Mouse (Mus musculus) CD4-positive, CD25-positive, alpha-beta regulatory T cell, adult 2 months (primary cell): ENCODE measurements around the gene Fbn1.

Experiments used
- DNase-seq: peaks from one replicate; pipeline ENCODE4 v3.0.0-alpha.2; 2012; ENCODE audit warnings: low read depth, low spot score

The Fbn1 gene

DNA sequence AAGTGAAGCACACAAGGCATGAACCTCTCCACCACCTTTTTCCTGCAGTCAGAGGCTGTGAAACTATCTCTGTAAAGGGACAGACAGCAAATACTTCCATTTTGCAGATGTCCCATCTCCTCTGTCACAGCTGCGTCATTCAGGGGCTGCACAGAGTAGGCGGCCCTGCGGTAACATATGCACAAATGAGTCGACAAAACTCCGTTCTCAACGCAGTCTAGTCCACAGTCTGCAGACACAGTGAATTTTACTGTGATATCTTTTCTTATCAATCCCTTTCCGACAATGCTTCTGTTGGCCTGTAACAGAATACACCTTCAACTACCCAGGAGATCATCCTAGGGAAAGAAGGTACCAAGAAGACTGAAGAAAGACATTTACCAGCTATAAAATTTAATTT lies 9.6 kb downstream of the Fbn1 start:
- DNase-seq: no peak

DNA sequence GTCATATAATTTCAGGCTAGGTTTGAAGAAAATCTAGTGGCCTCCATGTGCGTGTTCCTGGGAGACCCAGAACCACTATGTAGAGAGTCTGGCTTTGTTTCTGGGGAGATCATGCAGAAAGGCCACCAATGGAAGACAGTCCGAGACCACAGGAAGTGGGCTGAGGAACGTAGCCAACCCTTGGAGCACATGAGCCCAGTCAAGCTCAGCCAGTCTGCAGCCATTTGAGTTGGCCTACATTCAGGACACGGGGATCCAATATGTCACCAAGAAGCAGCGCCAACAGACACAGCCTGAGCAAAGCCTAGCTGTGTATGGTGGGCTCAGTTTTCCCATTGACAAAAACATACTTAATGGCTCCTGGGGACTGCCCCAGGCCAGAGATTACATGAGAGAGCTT lies 11.1 kb downstream of the Fbn1 start:
- no peak for DNase-seq

DNA sequence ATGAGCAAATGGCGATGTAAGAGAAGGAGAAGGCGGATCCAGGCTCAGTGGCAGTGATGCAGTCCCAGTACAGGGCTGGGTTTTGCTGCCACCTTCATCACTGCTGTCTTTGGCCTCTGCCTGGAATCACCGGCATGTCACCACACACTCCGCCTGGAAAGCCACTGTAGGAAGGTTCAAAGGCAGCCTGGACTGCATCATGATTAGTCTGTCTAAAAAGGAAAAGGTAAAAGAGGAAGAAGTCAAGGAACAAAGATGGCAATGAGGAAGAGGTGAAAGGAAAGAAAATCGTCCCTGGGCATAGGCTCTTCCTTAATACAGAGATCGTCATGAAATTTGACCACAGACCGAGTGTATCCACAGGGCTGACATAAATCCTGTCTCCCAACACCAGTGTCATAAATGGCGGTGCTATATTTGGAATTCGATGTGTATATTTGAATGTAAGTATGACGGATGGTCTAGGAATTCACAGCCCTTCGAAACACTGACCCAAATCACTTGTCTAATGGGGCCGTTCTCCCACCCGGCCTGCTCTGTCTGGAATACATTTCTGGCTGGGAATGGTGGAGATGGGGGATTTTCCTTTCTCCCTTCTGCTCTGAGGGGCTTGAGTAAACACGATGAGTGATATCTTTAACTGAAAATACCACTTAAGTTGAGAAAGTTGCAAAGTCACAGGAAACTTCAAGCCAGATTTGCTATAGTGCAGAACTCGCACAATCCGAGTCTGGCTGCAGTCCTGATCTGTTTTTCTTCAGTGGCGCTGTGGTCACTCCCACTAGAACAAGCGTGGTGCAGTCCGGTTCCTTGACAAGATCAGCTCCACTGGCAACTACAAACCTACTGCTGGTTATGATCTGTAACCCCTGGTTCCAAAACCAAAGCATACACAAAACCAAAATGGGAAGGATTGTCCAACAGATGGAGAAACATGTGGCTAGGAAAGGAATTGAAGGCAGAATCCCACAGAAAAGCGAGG lies 12.7 kb downstream of the Fbn1 start:
- no peak for DNase-seq

DNA sequence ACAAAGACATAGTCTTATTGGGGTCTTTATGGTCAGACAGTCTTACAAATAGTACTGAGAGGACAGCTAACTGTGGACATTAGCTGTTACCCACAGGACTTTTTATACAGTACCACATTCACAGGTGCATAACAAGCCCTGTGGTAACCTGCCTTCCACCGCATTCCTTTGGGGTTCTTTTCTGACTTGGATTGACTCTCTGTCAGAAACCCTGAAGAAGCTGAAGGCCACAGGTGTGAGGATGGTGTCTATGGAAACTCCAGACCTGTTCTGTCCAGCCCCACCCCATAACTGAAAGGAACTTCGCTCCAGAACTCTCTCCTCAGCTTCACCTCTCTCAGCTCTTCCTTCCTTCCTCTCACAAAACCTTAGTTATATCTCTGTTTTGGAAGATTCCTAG lies 13.5 kb downstream of the Fbn1 start:
- no peak for DNase-seq

DNA sequence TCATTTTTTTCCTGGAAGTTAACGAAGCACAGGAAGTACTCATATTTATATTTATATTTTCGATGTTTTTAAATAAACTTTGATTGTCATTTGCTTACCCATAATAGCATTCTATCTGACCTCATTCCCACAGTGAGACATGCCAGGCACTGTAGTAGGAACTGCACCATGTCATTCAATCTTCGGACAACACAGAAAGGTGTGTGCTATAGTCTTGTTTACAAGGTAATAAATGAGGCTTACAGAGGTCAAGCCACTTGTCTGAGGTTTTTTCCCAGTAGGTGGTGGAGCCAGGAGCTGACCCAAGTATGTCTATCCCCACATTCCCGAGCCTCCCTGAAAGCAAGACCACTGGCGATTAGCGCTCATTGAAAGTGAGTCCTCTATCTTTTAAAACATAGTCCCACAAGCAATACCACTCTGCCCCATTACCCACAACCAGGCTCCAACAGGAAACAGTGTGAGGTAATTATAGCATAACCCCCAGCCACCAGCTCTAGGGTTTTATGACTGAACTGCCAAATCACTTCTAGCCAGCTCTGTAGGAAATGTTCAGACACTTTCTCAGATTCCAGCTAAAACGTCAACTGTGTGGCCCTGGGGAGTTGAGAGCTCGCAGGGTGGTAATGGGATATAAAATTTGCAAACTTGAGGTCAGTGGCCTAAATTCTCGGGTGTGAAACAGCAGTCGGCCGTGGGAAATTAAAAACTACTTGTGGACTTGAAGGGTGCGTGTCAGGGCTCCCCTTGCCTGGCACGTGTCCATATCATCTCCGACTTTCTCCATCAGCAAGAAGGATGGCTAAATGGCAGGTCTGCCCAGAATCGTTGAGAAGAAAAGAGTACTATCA lies 15.5 kb downstream of the Fbn1 start:
- DNase-seq: no peak

DNA sequence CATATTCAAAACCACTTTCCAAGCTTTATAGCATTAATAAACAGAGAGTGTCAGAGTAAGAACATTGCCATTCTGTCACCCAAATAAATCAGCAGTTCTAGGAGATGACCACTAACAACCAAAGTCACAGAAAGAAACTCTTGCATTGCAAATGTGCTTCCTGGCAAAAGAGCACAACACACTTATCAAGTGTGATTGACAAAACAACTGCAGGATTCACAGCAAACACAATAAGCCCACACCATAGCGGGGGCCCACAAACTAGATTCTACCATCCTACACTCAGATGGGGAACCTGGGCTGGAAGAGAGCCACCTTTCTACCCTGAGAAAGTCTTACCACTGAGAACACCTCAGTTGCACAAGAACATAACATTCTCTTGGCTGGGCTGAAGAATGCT lies 17.8 kb downstream of the Fbn1 start:
- DNase-seq: no peak

DNA sequence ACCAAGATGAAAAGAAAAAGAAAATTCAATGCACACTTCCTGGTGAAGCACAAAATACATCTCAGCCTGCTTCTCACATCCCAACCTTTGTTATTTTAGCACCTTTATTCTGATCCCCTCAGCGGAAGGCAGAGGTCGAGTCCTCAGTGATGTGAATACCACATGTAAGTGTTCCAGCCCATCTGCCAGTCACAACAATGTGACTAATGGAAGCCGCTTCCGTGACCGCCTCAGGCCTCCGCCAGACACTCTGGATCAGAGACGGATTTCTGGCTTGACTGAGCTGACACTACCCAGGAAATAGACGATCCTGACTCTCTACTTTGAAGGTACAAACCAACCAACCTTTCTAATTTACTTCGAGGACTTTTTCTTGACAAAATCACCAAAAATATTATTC lies 22.9 kb downstream of the Fbn1 start:
- no peak for DNase-seq

DNA sequence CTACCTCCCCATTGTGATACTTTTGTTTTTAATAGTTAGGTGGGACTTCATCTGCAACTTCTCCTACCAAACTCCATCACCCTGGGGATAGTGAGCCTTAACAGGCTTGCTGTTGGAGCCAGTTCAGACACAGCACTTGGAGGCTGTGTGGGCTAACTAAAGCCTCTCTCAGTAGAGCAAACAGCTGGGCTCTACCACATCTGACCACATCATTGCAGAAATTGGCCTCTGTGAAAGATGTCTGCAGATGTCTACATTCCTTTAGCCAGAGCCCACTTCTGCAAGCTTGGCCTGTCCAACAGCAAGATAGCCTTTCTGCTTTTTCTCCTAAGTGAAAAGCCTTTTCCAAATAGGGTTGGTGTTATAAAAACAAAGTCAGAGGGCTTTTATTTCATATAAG lies 23.6 kb downstream of the Fbn1 start:
- no peak for DNase-seq

DNA sequence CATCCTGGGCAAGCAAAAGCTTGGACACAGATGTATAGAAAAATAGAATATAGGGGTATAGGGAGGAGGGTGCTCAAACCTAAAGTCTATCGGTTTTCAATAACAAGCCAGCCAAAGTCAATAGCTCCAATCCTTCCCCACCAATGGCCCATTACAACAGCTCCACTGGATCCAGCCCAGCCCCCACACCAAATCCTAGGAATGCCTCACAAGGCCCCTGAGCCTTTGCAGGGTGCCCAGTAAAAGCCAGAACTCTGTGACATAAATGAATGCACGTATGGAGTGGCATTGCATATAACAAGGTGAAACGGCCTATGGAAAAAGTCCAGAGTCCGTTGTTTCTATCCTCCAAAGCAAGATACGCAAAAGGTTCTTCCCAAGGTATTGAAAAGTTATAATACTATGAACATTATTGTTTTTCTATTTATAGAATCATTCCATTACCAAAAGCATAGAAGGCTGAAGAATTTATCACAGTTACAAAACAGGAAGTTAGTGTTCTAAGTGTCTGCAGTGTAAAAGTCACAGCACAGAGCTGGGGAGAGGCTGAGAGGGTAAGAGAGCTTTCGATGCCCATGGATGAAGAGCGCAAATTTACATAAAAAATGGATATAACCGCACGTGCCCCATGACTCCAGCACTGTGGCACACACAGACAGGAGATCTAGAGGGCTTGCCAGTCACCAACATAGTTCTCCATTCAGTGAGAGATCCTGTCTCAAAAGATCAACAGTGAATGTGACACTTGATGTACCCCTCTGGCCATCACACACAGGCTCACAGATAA lies 26.1 kb downstream of the Fbn1 start:
- no peak for DNase-seq

DNA sequence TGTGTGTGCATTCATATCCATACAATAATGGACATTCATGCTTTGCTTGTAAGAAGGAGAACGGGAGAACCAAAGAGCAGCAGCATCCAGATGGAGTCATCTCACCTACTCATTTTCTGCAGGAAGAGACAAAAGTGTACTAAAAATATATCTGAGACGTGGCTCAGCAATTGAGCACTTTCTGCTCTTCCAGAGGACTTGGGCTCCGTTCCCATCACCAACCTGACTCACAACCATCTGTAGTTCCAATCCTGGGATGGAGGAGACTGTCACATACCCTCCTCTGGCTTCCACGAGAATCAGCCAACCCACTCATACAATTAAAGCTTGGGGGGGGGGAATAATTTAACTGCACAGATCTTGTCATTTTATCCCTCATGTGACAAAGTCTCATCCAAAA lies 26.7 kb downstream of the Fbn1 start:
- no peak for DNase-seq

DNA sequence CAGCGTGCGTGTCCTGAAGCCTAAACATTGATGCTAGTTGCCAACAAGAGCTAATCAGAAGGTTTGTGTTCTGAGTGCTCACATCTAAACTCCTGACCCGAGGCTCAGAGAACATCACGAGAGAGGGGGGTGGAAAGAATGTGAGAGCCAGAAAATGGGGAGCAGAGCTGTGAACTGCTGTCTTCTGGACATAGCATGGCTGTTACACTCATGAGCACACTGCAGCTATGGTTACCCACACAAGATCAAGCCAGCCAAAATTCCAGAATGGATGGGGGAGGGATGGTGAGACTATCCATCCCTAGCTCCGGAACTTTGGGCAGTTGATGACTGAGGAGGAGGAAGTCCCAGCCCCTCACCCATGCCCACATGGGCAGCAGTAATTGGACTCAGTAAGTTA lies 27.7 kb downstream of the Fbn1 start:
- DNase-seq: no peak

DNA sequence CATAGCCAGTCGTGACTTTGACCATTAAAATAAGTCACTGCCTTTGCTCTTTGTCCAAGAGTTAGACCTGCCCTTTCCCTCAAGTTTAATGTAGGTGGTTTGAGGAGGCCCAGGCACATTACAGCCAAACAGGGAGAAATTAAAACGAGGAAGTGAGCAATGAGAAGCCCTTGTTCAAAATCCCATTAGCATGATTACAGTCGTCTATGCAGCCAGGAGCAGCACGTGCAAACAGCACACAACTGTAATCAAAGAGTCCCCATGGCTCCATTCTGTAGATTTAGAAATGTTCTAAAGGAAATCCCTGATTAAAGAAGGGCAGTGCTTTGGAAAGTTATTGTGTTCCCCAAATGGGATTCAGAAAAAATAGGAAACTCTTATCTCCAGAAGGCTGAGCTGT lies 29.1 kb downstream of the Fbn1 start:
- no peak for DNase-seq

DNA sequence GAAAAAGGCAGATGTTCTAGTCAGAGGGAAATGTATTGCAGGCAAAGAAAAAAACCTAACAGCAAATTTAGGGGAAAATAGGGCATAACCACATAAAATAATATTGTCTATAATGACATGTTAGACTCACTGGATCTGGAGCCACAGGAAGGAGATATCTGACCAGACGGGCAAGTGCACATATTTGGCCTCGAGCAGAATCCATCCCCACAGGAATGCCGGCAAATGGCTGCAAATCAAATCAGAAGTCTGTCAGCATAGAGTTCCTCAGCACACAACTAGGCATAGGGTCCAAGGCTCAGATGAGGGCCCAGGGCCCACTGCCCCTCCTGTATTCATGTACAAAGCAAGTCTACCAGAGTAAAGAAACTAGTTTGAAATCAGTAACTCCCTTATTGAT lies 30.4 kb downstream of the Fbn1 start:
- DNase-seq: no peak

DNA sequence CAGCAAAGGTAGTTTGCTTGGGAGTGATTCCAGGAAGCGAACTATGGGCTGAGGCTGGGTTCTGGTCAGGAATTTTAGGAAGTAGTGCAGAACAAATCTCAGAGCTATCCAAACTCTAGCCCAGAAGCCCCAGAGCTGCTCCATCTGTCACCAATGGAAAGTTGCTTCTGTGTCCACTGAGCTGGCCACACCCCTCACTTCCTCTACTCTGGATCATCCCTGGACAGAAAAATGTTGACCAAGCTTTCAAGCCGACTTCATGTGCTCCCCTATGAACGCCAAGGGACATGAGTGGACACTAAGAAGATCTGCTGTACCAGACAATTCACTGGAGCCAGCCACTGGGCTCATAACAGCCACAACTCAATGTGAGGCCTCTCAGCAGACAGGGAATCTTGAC lies 31.6 kb downstream of the Fbn1 start:
- DNase-seq: no peak

DNA sequence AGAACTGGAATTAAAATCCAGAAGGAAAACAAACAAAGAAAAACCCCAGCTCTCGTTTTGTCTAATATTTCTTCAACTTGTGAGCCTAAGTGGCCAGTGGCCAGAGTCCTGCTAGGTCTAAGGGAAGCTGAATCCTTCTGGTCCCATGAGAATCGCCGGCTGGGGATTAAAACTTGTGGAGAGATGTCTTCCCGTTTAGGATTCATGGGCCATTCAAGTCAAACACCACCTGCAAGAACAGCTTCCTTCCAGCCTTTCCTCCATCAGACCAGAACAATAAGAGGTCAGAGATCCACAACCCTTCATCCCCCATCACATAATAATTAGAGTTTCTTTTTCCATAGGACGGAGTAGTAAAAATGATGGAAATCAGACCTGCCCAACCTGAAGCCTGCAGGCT lies 33.1 kb downstream of the Fbn1 start:
- DNase-seq: no peak

DNA sequence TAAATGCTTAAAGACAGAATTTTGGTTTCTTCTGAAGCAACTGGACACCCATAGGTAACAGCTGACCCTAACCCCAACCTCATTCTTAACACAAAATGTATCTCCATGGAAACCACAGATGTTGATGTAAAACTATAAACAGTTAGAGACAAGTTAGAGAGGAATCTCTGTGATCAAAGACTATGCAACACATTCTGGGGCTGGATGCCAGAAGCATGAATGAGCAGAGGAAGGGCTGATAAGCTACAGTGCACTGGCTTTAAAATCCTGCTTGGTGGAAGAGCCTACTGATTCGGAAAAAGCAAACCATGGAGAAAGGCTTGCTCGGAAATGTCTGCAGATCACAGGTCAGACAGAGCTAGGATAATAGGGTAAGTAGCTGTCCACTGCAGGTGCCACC lies 34.6 kb downstream of the Fbn1 start:
- DNase-seq: no peak

DNA sequence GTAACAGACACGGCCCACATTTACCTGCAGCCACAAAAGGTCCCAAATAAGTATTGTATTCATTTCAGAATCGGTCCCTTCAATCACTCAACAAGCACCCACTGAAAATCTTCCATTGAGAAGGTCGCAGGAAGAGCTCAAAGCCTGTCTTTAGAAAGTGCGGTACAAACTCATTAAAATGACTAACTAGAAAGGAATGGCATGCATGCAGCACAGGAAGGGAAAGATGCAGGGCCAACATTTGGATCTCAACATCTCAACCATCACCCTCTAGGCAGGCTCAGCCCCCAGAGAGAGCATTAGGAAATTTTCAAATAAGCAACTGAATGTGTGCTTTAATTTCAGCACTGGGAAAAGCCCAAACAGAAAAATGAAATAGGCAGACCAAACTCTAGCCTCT lies 36.1 kb downstream of the Fbn1 start:
- DNase-seq: no peak

DNA sequence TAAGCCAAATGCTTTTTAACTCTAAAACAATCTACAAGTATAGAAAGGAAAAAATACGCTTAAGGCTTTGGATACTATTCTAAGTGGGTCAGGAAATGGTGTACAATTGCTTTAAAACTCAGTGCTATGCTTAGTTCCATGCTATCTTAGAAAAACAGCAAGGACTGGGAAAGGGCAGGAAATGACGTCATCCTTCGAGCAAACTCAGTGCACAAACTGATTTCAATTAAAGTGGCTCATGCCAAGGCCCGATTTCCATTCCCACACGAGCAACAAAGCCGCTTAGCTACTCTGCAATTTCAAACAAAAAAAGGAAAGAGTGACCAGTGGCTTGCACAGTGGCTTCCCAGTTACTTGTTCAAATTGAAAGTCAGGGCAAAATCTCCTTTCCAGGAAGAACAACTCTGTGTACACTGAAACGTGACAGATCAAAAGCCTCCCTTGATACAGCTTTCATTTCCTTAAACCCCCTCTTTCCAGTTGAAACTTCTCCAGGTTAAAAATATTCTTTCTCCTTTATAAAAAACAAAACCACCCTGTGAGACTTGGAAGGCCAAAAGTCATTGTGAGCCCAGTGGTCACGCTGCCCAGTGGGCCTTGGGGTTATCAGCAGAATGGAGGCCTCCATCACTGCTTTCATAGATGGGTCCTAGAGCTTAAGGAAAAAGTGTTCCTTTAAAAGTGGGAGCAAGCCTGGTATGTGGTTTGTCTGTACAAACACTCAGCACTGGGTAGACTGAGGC lies 37.1 kb downstream of the Fbn1 start:
- no peak for DNase-seq

DNA sequence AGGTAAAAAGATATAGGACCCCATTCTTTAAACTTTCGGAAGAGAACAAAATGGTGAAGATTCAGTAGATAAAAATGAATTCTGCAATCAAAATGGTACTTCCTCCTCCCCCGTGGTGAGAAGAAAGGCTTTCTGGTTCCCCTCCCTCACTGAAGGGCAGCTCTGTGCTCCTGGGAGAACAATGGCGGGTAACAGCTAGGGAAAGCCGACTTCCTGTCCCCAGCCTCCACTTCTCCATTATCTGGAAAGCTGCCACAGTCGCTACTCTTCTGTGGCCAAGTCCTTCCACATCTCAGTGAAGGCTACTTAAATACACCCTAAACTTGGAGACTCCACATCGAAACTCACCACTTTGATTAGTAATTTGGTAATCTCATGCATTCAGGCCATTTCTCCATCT lies 43.8 kb downstream of the Fbn1 start:
- no peak for DNase-seq

DNA sequence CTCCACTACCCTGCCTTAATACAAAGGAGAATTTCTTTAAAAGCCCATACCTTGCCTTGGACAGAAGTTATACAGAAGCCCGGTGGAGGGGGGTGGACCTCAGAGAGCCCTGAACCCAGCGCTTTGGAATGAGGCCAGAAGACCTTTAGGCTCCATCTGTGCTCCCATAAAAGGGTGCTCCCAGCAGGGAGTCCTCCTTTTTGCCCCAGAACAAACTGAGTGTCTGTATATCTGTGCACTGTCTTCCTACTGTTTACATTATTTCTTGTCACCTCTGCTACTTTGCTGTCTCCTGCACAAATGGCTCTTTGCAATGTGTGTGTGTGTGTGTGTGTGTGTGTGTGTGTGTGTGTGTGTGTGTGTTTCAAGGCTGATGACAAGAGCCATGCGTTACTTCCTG lies 48.7 kb downstream of the Fbn1 start:
- DNase-seq: no peak

DNA sequence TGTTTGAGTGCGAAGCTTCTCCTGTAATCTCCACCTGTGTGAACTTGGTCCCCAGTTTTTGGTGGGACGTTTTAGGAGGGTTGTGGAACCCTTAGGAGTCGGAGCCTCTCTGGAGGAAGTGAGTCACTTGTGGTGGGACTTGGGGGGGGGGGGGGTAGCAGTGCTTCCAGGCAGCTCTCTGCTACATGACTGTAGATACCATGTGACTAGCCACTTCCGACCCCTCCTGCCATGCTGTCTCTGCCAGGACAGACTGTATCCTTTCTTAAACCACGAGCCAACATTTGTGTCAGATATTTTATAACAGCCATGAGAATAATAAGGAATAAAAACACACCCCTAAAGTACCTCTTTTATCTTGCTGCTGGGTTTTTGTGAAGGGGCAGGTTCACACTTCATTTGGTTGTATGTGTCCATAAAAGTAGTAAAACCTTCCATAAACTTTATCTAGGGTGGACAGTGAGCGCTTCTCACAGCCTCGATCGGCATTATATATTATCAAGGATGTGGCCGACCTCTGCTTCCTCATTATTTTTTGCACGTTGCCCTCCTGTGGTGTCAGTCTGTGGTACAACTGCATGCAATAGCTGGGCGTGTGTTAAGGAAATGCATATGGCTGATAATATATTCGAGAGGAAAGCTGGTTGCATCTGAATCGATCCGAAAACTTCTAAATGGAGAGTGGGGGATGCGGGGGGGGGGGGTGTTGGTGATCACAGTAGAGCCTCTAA lies 51.6 kb downstream of the Fbn1 start:
- peak; percentile 17 for DNase-seq
